ENCODE assay signal across 20 mouse cellular contexts in genomic region chr10:17485515-17485914, GRCm38 (mm10).
A peak's percentile ranks its signal among the peaks of the same experiment; 100 is the strongest.
DNase-seq lines count a peak whose midpoint lies in the region; ATAC-seq and TF ChIP-seq lines count a peak whose summit lies in the region.
"Had no signal": no experiment of that assay in that cellular context is flagged by ENCODE, and none has a peak within 500 bp of the region (broad histone marks: within the 10 kb centered on the region; RNA-seq: fewer than 3 reads in every experiment).

No protein-coding gene starts in this region.

- WGBS in liver, postnatal 0 days (ENCODE audit: insufficient replicate concordance), result 18% methylated on average over 2 of the region's 2 CpGs
- WGBS in midbrain, embryonic 16.5 days, result 93% methylated on average over 2 of the region's 2 CpGs

- 0 out of 2 replicates have a peak, but pooled peaks have one; percentile 31 for ATAC-seq in frontal cortex, adult (ENCODE audit: low TSS enrichment)
- ATAC-seq in liver, postnatal 0 days, result peak; percentile 36; the same call in 1 of the 2 replicates
- ATAC-seq in midbrain, embryonic 16.5 days, result no peak
- ATAC-seq: inflammation-experienced regulatory T-cells, adult 6 months had no signal

- H3K4me1 ChIP-seq in liver, postnatal 0 days (ENCODE audit: insufficient read depth), result no peaks in the 10 kb centered on the region
- no peaks in the 10 kb centered on the region for H3K4me1 ChIP-seq in midbrain, embryonic 16.5 days (ENCODE audit: control insufficient read depth, insufficient read depth, low read length)
- H3K4me1 ChIP-seq: embryonic facial prominence, embryonic 15.5 days; limb, embryonic 12.5 days; stomach, embryonic 15.5 days had no signal

- H3K27me3 ChIP-seq in liver, postnatal 0 days (ENCODE audit: insufficient read depth, low read length), result no peaks in the 10 kb centered on the region
- H3K27me3 ChIP-seq in midbrain, embryonic 16.5 days (ENCODE audit: control insufficient read depth, insufficient read depth, low read depth, low read length), result no peaks in the 10 kb centered on the region
- H3K27me3 ChIP-seq: embryonic facial prominence, embryonic 15.5 days; heart, embryonic 13.5 days; limb, embryonic 12.5 days; midbrain, embryonic 12.5 days; stomach, embryonic 15.5 days had no signal

- H3K36me3 ChIP-seq in liver, postnatal 0 days (replicated peaks; ENCODE audit: insufficient read depth, low read length), result no peaks in the 10 kb centered on the region
- H3K36me3 ChIP-seq in midbrain, embryonic 16.5 days (ENCODE audit: control insufficient read depth, insufficient read depth, low read length), result no peaks in the 10 kb centered on the region
- H3K36me3 ChIP-seq: embryonic facial prominence, embryonic 15.5 days; heart, embryonic 13.5 days; hindbrain, embryonic 10.5 days; limb, embryonic 12.5 days; midbrain, embryonic 12.5 days; stomach, embryonic 15.5 days had no signal

- peak overlapping the region; percentile 73 for H3K27ac ChIP-seq in liver, postnatal 0 days (ENCODE audit: low read depth)
- H3K27ac ChIP-seq in midbrain, embryonic 16.5 days (ENCODE audit: low read length), result no peak overlapping the region
- H3K27ac ChIP-seq: embryonic facial prominence, embryonic 15.5 days; heart, embryonic 13.5 days; hindbrain, embryonic 10.5 days; kidney, postnatal 0 days; limb, embryonic 12.5 days; midbrain, embryonic 12.5 days; stomach, embryonic 15.5 days had no signal

- no peak overlapping the region for H3K9ac ChIP-seq in liver, postnatal 0 days (replicated peaks)
- no peak overlapping the region for H3K9ac ChIP-seq in midbrain, embryonic 16.5 days (ENCODE audit: low read depth, low read length)
- H3K9ac ChIP-seq: embryonic facial prominence, embryonic 15.5 days; heart, embryonic 13.5 days; limb, embryonic 12.5 days; midbrain, embryonic 12.5 days; stomach, embryonic 15.5 days had no signal

- H3K9me3 ChIP-seq in liver, postnatal 0 days (ENCODE audit: low read length), result no peaks in the 10 kb centered on the region
- no peaks in the 10 kb centered on the region for H3K9me3 ChIP-seq in midbrain, embryonic 16.5 days (replicated peaks; ENCODE audit: control insufficient read depth, low read length, poor library complexity, severe bottlenecking)
- H3K9me3 ChIP-seq: embryonic facial prominence, embryonic 15.5 days; heart, embryonic 13.5 days; hindbrain, embryonic 10.5 days; limb, embryonic 12.5 days; midbrain, embryonic 12.5 days; stomach, embryonic 15.5 days had no signal

- DNase-seq in frontal cortex, postnatal 36 days (ENCODE audit: low spot score in 2 of 2), result no peak
- peak; percentile 39 to 42 for DNase-seq in spleen, postnatal 36 days (ENCODE audit: low spot score in 2 of 2)
- DNase-seq in spleen, adult 18-20 months, result no peak
- no peak for DNase-seq in liver, postnatal 0 days
- DNase-seq in thymus, postnatal 36 days, result no peak
- DNase-seq in thymus, postnatal 25 days, result no peak
- DNase-seq: cerebellum, adult 8-10 months; gastrocnemius, postnatal 36 days; right cerebral cortex, postnatal 25 days; thymus, postnatal 14 days had no signal

- TF ChIP-seq EP300 in liver, postnatal 0 days (IDR thresholded peaks at IDR 0.05; ENCODE audit: low read depth), result no peak

- peak overlapping the region; percentile 46 for H3K4me2 ChIP-seq in liver, postnatal 0 days (ENCODE audit: low read depth, low read length)
- no peak overlapping the region for H3K4me2 ChIP-seq in midbrain, embryonic 16.5 days (ENCODE audit: low read length)
- H3K4me2 ChIP-seq: embryonic facial prominence, embryonic 15.5 days; heart, embryonic 13.5 days; limb, embryonic 12.5 days; midbrain, embryonic 12.5 days; stomach, embryonic 15.5 days had no signal

- TF ChIP-seq CTCF in liver, postnatal 0 days (IDR thresholded peaks at IDR 0.05; ENCODE audit: low read depth), result no peak

- H3K4me3 ChIP-seq in liver, postnatal 0 days (ENCODE audit: low read depth, low read length), result no peak overlapping the region
- H3K4me3 ChIP-seq in midbrain, embryonic 16.5 days (ENCODE audit: low read depth, low read length), result no peak overlapping the region
- H3K4me3 ChIP-seq: embryonic facial prominence, embryonic 15.5 days; heart, embryonic 13.5 days; hindbrain, embryonic 10.5 days; limb, embryonic 12.5 days; midbrain, embryonic 12.5 days; stomach, embryonic 15.5 days had no signal

Comparison
In these comparisons a context has a peak if more than half of its experiments do, and no peak if none do; other contexts are left out.
1. DNase-seq: peak in spleen, postnatal 36 days (2 of 2); none in frontal cortex, postnatal 36 days (0 of 2), spleen, adult 18-20 months (0 of 2), liver, postnatal 0 days (single experiment), thymus, postnatal 36 days (0 of 2) and thymus, postnatal 25 days (single experiment).